Mouse (Mus musculus) G1E (cell line): Measurements from ENCODE around the gene Ift122.

Experiments used
- CTCF ChIP-seq: IDR thresholded peaks from 2 replicates; pipeline ENCODE4 v1.5.1; 2012; ENCODE audit warnings: low read depth, low read length, inconsistent platforms, mixed read lengths
- GATA1 ChIP-seq: IDR thresholded peaks from 2 replicates; pipeline ENCODE4 v1.6.1; 2012; ENCODE audit warnings: borderline replicate concordance, low read length, inconsistent platforms, mixed read lengths
- GATA2 ChIP-seq: IDR thresholded peaks from 2 replicates; pipeline ENCODE4 v1.6.1; 2012; ENCODE audit warnings: low read depth, low read length, inconsistent platforms, borderline replicate concordance
- POLR2AphosphoS5 ChIP-seq: IDR thresholded peaks from 2 replicates; pipeline ENCODE4 v1.6.1; 2012; ENCODE audit warnings: low read depth, low read length, inconsistent platforms; ENCODE audit not compliant: insufficient replicate concordance
- TAL1 ChIP-seq: conservative IDR thresholded peaks from 2 replicates; pipeline ENCODE4 v1.6.1; 2012; ENCODE audit warnings: low read depth, low read length, inconsistent platforms, mixed read lengths

- TF ChIP-seq CTCF (no peak), GATA1 (no peak), GATA2 (no peak), POLR2AphosphoS5 (no peak), TAL1 (no peak)
Observed at GRCm38 (mm10) chr6:115808196-115808487, 45.1 kb upstream of the Ift122 start.
